Mouse (Mus musculus) midbrain, embryonic 11.5 days (tissue): ENCODE measurements at regions not wholly inside any gene's neighbourhood (a gene's known extent, or its start where the extent isn't known, plus 50 kb on each side); places are given as distances from the start of the nearest gene placed in this dataset.
A peak's percentile ranks its signal among the peaks of the same experiment; 100 is the strongest.
"Not testable (repeated sequence)": the region's sequence is repeated elsewhere in the genome, so short reads cannot be mapped to it uniquely, and the experiment has no call there.

ENCODE experiments used
- ATAC-seq: fragments of 200-750 bp; cut with Nextera tagmentation; 2 replicates; pipeline ENCODE4 v1.8.0; 2017; ENCODE audit warnings: moderate TSS enrichment, moderate library complexity; ENCODE audit not compliant: low FRiP score
- DNase-seq: peaks from one replicate; pipeline ENCODE4 v3.0.0; 2015; ENCODE audit warnings: low spot score; ENCODE audit errors: missing footprints
- H3K27ac ChIP-seq: fragments of 300-500 bp; sonication (generic); 2 replicates; pipeline ENCODE4 v1.5.1; 2014; ENCODE audit warnings: low read depth, low read length
- H3K27me3 ChIP-seq: fragments of 300-500 bp; sonication (generic); 2 replicates; pipeline ENCODE4 v1.6.1; 2014; ENCODE audit warnings: mild to moderate bottlenecking, low read length, moderate library complexity, mixed read lengths; ENCODE audit not compliant: control insufficient read depth, insufficient read depth
- H3K36me3 ChIP-seq: fragments of 300-500 bp; sonication (generic); 2 replicates; pipeline ENCODE4 v1.6.1; 2014; ENCODE audit warnings: mild to moderate bottlenecking, low read length, moderate library complexity, mixed read lengths; ENCODE audit not compliant: control insufficient read depth, insufficient read depth
- H3K4me1 ChIP-seq: fragments of 300-500 bp; sonication (generic); 2 replicates; pipeline ENCODE4 v1.6.1; 2014; ENCODE audit warnings: low read length; ENCODE audit not compliant: control insufficient read depth, insufficient read depth
- H3K4me2 ChIP-seq: fragments of 300-500 bp; sonication (generic); 2 replicates; pipeline ENCODE4 v1.6.1; 2014; ENCODE audit warnings: mild to moderate bottlenecking, moderate library complexity
- H3K4me3 ChIP-seq: fragments of 300-500 bp; sonication (generic); 2 replicates; pipeline ENCODE4 v1.5.1; 2014; ENCODE audit warnings: low read depth, low read length
- H3K9ac ChIP-seq: fragments of 300-500 bp; sonication (generic); 2 replicates; pipeline ENCODE4 v1.6.1; 2014; ENCODE audit warnings: low read length
- H3K9me3 ChIP-seq: fragments of 300-500 bp; sonication (generic); 2 replicates; pipeline ENCODE4 v1.6.1; 2016; ENCODE audit warnings: low read length; ENCODE audit not compliant: control insufficient read depth
- WGBS: fragments of 180-500 bp; shearing (Covaris S2); extraction: QIAGEN DNeasy Blood & Tissue Kit; methylation state at CpG from one replicate; pipeline ENCODE4 v1.1.7; 2014; 5-methylcytosine and 5-hydroxymethylcytosine counted together

GRCm38 (mm10) chr2:16811401-16812281 lies 455.5 kb downstream of the Plxdc2 start:
- H3K4me1 ChIP-seq, H3K4me3 ChIP-seq, ATAC-seq, H3K4me2 ChIP-seq, H3K27me3 ChIP-seq, DNase-seq, H3K9me3 ChIP-seq, H3K9ac ChIP-seq, H3K27ac ChIP-seq, H3K36me3 ChIP-seq: not testable (repeated sequence)
- 61% methylated on average over 3 of the region's 3 CpGs for WGBS

GRCm38 (mm10) chr2:16820442-16820841 lies 464.3 kb downstream of the Plxdc2 start:
- Histone ChIP-seq H3K36me3 (no peaks in the 10 kb centered on the region), H3K27ac (no peak overlapping the region), H3K27me3 (no peaks in the 10 kb centered on the region), H3K4me1 (no peaks in the 10 kb centered on the region), H3K9ac (no peak overlapping the region), H3K9me3 (no peaks in the 10 kb centered on the region), H3K4me2 (no peak overlapping the region), H3K4me3 (no peak overlapping the region)
- DNase-seq: no peak
- 100% methylated on average over 1 of the region's 1 CpGs for WGBS
- ATAC-seq: no peak

GRCm38 (mm10) chr2:16824681-16825230 lies 468.7 kb downstream of the Plxdc2 start:
- no peak for ATAC-seq
- H3K36me3 ChIP-seq: no peaks in the 10 kb centered on the region
- H3K4me3 ChIP-seq: no peak overlapping the region
- H3K4me1 ChIP-seq: no peaks in the 10 kb centered on the region
- H3K27ac ChIP-seq: no peak overlapping the region
- no peak overlapping the region for H3K9ac ChIP-seq
- WGBS: 70% methylated on average over 5 of the region's 5 CpGs
- DNase-seq: no peak
- H3K9me3 ChIP-seq: no peaks in the 10 kb centered on the region
- H3K27me3 ChIP-seq: no peaks in the 10 kb centered on the region
- H3K4me2 ChIP-seq: no peak overlapping the region

GRCm38 (mm10) chr2:16827266-16827665 lies 471.2 kb downstream of the Plxdc2 start:
- H3K9ac ChIP-seq: no peak overlapping the region
- 83% methylated on average over 1 of the region's 1 CpGs for WGBS
- H3K4me3 ChIP-seq: no peak overlapping the region
- H3K4me2 ChIP-seq: no peak overlapping the region
- DNase-seq: no peak
- ATAC-seq: no peak
- H3K27ac ChIP-seq: no peak overlapping the region
- H3K4me1 ChIP-seq: no peaks in the 10 kb centered on the region
- no peaks in the 10 kb centered on the region for H3K27me3 ChIP-seq
- H3K9me3 ChIP-seq: no peaks in the 10 kb centered on the region
- H3K36me3 ChIP-seq: no peaks in the 10 kb centered on the region

- no peak overlapping the region for H3K27ac ChIP-seq
- no peak overlapping the region for H3K4me2 ChIP-seq
- no peaks in the 10 kb centered on the region for H3K27me3 ChIP-seq
- no peak overlapping the region for H3K9ac ChIP-seq
- ATAC-seq (no peak), DNase-seq (no peak)
- no peaks in the 10 kb centered on the region for H3K4me1 ChIP-seq
- H3K4me3 ChIP-seq: no peak overlapping the region
- 91% methylated on average over 4 of the region's 4 CpGs for WGBS
- H3K36me3 ChIP-seq: no peaks in the 10 kb centered on the region
- no peaks in the 10 kb centered on the region for H3K9me3 ChIP-seq
Measured at GRCm38 (mm10) chr2:16835960-16836359, 479.9 kb downstream of the Plxdc2 start.

- WGBS: 76% methylated on average over 9 of the region's 9 CpGs
- ATAC-seq: peak; percentile 58
Measured at GRCm38 (mm10) chr2:16838718-16839117, 482.6 kb downstream of the Plxdc2 start.

GRCm38 (mm10) chr2:16849916-16850315 lies 493.8 kb downstream of the Plxdc2 start:
- no peak overlapping the region for H3K4me2 ChIP-seq
- H3K4me3 ChIP-seq: no peak overlapping the region
- no peaks in the 10 kb centered on the region for H3K4me1 ChIP-seq
- DNase-seq: no peak
- H3K27ac ChIP-seq: no peak overlapping the region
- no peaks in the 10 kb centered on the region for H3K9me3 ChIP-seq
- no peak overlapping the region for H3K9ac ChIP-seq
- 80% methylated on average over 3 of the region's 3 CpGs for WGBS
- ATAC-seq: no peak
- no peaks in the 10 kb centered on the region for H3K27me3 ChIP-seq
- H3K36me3 ChIP-seq: no peaks in the 10 kb centered on the region

More at GRCm38 (mm10) chr2:16838718-16839117, 482.6 kb downstream of the Plxdc2 start:
- no peaks in the 10 kb centered on the region for H3K36me3 ChIP-seq
- H3K4me2 ChIP-seq: no peak overlapping the region
- no peak overlapping the region for H3K9ac ChIP-seq
- no peak overlapping the region for H3K27ac ChIP-seq
- H3K4me3 ChIP-seq: no peak overlapping the region
- H3K4me1 ChIP-seq: no peaks in the 10 kb centered on the region
- no peaks in the 10 kb centered on the region for H3K27me3 ChIP-seq
- no peaks in the 10 kb centered on the region for H3K9me3 ChIP-seq
- no peak for DNase-seq

- DNase-seq (no peak), ATAC-seq (no peak)
- no peaks in the 10 kb centered on the region for H3K4me1 ChIP-seq
- no peaks in the 10 kb centered on the region for H3K27me3 ChIP-seq
- H3K4me2 ChIP-seq: no peak overlapping the region
- H3K27ac ChIP-seq: no peak overlapping the region
- no peak overlapping the region for H3K4me3 ChIP-seq
- H3K36me3 ChIP-seq: no peaks in the 10 kb centered on the region
- no peaks in the 10 kb centered on the region for H3K9me3 ChIP-seq
- WGBS: 85% methylated on average over 5 of the region's 5 CpGs
- H3K9ac ChIP-seq: no peak overlapping the region
Measured at GRCm38 (mm10) chr2:16860056-16860455, 504.0 kb downstream of the Plxdc2 start.

- 87% methylated on average over 4 of the region's 4 CpGs for WGBS
- no peak overlapping the region for H3K4me2 ChIP-seq
Measured at GRCm38 (mm10) chr2:16866163-16866852, 510.2 kb downstream of the Plxdc2 start.

More at GRCm38 (mm10) chr2:16866163-16866852, 510.2 kb downstream of the Plxdc2 start:
- Histone ChIP-seq H3K27ac (no peak overlapping the region), H3K9me3 (no peaks in the 10 kb centered on the region), H3K27me3 (no peaks in the 10 kb centered on the region), H3K9ac (no peak overlapping the region), H3K36me3 (no peaks in the 10 kb centered on the region), H3K4me1 (no peaks in the 10 kb centered on the region), H3K4me3 (no peak overlapping the region)
- DNase-seq (no peak), ATAC-seq (no peak)
